Mouse (Mus musculus): ENCODE measurements at regions not wholly inside any gene's neighbourhood (a gene's known extent, or its start where the extent isn't known, plus 50 kb on each side); places are given as distances from the start of the nearest gene placed in this dataset.

DNA sequence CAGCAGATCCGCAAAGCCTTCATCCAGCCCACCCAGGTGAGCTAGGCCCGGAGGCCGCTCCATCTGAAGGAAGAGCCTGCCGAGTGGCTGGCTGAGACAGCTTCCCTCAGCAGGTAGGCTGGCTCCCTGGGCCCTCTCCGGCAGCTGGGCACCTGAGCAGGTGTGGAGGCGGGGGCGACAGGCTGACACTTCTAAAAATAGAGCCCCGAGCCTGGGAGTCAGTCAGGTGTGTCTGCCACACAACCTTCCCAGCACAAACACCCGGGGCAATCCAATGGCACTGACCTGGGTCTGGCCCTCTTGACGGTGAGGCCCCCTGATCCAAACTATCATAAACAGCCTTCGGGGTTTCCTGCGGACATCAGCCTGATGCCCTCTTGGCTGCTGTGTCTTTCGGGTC lies 58.5 kb downstream of the Zfp36l2 start:
- in situ Hi-C loops (cut with MboI; ENCODE audit: unreplicated experiment in 2 of 2) = no loop called here

GRCm38 (mm10) chr17:84128262-84128661 lies 59.5 kb downstream of the Zfp36l2 start:
- in situ Hi-C loops (cut with MboI; ENCODE audit: unreplicated experiment in 2 of 2) = no loop called here

DNA sequence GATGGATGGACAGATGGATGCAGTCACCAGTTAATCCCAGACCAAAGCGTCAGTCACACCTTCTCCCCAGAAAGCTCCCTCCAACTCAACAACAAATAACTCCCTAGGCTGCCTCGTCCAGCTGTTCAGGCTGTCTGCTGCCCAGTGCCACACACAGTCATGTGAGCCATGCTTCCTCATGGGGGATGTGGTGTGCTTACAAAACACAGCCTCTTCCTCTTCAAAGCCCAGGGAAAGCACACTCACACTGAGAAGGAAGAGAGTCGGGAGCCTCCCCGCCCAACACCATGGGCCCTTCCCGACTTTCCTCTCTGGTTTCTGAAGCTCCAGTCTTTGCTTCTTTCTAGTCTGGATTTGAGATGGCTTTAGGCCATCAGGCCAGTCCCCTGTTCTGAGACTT lies 61.6 kb downstream of the Zfp36l2 start:
- in situ Hi-C loops (cut with MboI; ENCODE audit: unreplicated experiment in 2 of 2) = no loop called here

GRCm38 (mm10) chr17:84123161-84123560 lies 64.6 kb downstream of the Zfp36l2 start:
- in situ Hi-C loops (cut with MboI; ENCODE audit: unreplicated experiment in 2 of 2) = loop anchor here in 1 of 2 experiments (5.0 kb wide), 1 partner anchor 59 kb away; no protein-coding TSS in a partner anchor

GRCm38 (mm10) chr17:84122486-84123131 lies 65.1 kb downstream of the Zfp36l2 start:
- in situ Hi-C loops (cut with MboI; ENCODE audit: unreplicated experiment in 2 of 2) = loop anchor here in 1 of 2 experiments (5.0 kb wide), 1 partner anchor 60 kb away; no protein-coding TSS in a partner anchor

DNA sequence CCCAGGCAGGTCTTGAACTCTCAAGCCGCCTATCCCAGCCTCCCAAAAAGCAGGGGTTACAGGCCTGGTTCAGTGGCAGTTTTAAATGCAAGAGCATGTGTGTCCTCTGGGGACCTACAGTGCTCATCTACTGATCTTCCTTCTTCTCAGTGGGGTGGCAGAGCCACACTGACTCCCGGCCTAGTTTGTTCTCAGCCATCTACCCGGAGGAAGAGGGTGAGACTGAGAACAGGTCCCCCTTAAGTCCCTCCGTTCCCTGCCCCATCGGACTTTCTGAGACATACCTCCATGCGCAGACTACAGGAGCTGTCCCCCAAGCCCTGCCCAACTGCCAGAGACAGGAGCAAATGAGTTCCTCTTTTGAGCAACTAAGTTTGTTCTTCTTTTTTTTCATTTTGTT lies 66.5 kb downstream of the Zfp36l2 start:
- in situ Hi-C loops (cut with MboI; ENCODE audit: unreplicated experiment in 2 of 2) = loop anchor here in 1 of 2 experiments (5.0 kb wide), 1 partner anchor 61 kb away; no protein-coding TSS in a partner anchor

DNA sequence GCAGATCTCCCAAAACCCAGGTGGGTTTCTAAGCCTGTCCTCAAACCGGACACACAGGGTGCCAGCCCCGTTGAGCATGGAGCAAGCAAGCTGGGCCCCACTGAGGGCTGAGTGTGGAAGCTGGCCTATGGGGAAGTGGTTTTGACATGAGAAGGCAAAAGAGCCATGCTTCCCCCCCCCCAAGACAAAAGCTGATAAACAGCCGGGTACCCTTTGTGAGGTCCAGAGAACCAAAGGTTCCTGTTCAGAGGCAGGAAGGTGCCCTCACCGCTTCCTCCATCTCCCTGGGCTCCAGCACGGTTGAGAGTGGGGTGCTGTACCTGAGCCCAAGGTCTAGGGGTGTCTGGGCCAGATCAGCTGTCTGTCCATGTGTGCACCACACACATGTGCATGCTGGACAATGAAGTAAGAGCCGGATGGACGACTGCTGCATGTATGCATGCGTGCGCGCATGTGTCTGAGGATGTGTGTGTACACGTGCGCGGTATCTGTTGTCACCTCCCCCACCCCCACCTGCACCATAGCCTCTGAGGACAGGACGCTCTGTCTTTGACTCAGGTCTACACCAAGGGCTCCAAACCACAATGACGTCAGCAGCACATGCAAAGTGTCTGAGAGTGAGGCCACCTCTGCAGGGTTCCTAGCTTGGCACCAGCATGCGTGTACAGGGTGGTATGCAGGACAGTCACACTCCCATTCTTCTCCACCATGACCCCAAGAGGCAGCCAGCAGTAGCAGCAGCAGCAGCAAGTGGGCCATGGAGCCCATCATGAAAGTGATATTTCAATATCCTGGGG lies 68.3 kb downstream of the Zfp36l2 start:
- in situ Hi-C loops (cut with MboI; ENCODE audit: unreplicated experiment in 2 of 2) = loop anchor here in 1 of 2 experiments (5.0 kb wide), 2 partner anchors 63 to 117 kb away; no protein-coding TSS in a partner anchor

DNA sequence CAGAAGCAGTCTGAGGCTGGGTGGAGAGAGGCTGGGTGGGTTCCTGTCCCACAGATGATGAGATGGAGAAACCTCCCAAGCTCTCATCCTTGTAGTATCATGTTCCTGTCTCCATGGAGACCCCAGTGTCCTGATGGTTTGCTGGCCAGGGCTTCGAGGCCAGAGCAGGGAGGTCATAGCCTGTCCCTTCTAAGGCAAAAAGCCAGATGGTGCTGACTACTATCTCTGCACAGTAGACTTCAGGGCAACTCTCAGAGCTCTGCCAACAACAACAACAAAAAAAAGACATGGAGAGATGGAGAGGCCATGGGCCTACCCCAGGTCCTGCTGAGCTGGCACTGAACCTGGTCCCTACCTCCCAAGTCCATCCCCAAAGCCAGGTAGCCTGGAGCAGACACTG lies 69.0 kb downstream of the Zfp36l2 start:
- in situ Hi-C loops (cut with MboI; ENCODE audit: unreplicated experiment in 2 of 2) = loop anchor here in 1 of 2 experiments (5.0 kb wide), 1 partner anchor 116 kb away; no protein-coding TSS in a partner anchor

DNA sequence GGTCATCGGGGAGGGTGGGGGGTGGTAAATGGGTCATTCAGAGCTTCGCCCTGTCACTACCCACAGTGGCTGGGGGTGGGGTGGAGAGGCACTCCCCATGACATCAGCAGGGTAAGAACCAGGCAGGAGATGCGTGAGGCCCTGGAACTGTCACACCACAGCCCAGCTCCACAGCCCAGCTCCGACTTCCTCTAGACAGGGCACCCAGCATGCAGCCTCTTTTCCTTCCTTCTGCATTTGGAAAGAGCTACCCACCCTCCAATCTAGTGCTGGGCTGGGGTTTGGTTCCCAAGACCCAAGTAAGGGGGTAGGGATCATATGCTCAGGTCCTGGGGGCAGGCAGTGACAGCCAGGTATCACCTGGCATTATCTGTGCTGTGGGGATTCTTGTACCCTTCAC lies 69.5 kb downstream of the Zfp36l2 start:
- in situ Hi-C loops (cut with MboI; ENCODE audit: unreplicated experiment in 2 of 2) = loop anchor here in 1 of 2 experiments (5.0 kb wide), 1 partner anchor 116 kb away; no protein-coding TSS in a partner anchor

GRCm38 (mm10) chr17:84117756-84118155 lies 70.0 kb downstream of the Zfp36l2 start:
- in situ Hi-C loops (cut with MboI; ENCODE audit: unreplicated experiment in 2 of 2) = loop anchor here in 1 of 2 experiments (5.0 kb wide), 1 partner anchor 115 kb away; no protein-coding TSS in a partner anchor

DNA sequence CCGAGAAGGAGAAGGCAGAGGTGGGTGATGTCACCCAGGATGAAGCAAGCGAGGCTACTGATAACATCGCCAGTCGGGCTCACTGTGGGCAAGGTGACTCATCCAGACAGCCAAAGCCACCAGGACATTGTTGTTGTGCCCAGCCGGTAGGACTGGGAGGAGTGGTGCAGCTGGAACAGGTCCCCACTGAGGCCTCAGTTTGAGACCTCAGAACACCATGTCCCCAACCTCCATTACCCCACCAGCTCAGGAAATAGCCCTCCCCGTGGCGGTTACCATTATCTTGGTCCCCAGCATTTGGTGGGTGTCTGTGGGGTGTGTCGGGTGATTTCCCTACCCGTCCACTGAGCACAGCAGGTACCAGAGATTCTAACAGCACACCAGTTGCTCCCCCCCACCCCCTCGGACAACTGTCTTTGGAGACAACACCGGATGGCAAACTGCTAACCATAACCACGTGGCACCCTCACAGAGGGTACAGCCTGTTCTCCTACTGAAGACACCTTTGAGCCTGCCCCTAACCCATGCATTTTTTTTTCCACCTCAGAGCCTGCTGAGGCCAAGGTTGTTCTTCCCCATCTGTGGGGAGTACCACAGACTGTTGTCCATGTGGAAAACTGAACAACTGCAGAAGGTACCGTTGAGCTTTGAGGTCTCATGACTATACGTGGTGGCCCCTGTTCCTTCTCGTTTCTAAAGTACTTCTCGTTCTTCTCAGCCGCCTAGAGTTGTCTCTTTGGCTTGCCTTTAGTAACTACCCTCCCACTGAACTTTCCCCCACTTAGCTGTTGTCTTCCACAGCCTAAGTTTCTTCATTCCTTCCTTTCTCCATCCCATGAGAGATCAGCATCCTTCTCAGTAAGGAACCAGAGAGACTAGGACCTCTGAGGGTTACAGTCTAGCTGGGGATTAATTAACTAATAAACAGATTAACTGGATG lies 71.1 kb downstream of the Zfp36l2 start:
- in situ Hi-C loops (cut with MboI; ENCODE audit: unreplicated experiment in 2 of 2) = loop anchor here in 1 of 2 experiments (5.0 kb wide), 1 partner anchor 114 kb away; no protein-coding TSS in a partner anchor

GRCm38 (mm10) chr17:84115957-84116339 lies 71.8 kb downstream of the Zfp36l2 start:
- in situ Hi-C loops (cut with MboI; ENCODE audit: unreplicated experiment in 2 of 2) = loop anchor here in 1 of 2 experiments (5.0 kb wide), 1 partner anchor 114 kb away; no protein-coding TSS in a partner anchor

- in situ Hi-C loops (cut with MboI; ENCODE audit: unreplicated experiment in 2 of 2) = loop anchor here in 1 of 2 experiments (5.0 kb wide), 1 partner anchor 113 kb away; no protein-coding TSS in a partner anchor
Observed at GRCm38 (mm10) chr17:84115133-84115532, 72.6 kb downstream of the Zfp36l2 start.

DNA sequence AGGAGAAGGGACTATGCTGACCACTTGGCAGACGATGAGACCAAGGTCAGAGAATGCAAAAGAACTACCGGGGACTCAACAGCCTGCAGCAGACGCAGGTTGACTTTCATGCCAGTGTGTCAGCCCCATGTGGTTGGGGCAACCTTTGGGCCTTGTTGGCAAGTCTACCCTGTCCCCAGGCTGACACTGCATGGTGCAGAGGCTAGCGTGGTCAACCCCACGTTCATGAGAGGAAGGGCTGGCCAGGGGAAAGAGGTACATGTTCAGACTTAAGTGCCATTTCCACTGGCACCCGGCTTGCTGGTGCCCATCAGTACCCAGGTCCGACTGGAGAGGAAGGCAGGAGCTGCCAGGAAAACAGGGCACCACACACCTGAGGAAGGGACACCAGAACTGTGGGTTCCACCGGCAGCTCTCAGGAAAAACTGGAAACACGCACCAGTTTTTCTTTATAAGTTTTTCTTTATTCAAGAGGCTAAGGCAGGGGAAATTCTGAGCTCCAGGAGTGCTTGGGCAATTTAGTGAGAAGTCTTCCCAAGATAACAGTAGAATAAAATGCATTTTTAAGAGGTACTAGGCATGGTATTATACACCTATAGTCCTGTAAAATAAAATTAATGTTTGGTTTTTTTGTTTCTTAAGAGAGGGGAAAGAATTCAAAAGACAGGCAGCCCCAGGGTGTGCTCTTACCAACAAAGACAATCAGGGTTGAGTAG lies 73.3 kb downstream of the Zfp36l2 start:
- in situ Hi-C loops (cut with MboI; ENCODE audit: unreplicated experiment in 2 of 2) = loop anchor here (5.0 kb wide), 3 partner anchors 78 to 212 kb away; no protein-coding TSS in a partner anchor

DNA sequence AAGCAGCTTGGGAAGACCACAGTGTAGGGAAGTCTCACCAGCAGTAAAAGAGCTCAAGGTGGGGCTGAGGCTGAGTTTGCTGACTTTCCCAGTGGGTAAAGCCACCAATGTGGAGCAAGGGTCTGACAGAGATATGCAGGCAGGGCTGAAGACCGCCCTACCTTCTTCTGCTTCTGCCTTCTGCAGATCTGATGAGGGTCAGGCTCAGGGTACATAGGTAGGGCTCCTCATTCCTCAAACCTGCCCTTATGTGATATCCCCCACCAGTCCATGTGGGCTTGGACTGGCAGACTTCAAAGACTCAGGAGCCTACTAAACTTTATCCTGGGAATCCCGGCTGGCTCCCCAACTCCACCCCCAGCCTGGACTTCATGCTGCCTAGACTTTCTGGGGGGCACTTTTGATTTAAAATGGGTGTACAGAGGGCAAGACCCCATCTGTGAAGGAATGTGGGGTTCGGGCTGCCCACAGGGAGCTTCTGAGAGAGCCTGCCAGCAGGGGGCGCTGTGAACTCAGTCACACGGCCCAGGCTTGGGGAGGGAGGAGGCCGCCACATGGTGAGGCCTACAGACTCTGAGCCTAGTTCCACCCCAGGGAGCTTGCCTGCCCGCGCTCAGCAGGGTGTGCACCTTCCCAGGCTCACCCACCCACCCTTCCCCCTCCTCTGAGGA lies 74.0 kb downstream of the Zfp36l2 start:
- in situ Hi-C loops (cut with MboI; ENCODE audit: unreplicated experiment in 2 of 2) = loop anchor here (5.0 kb wide), 3 partner anchors 79 to 211 kb away; no protein-coding TSS in a partner anchor

DNA sequence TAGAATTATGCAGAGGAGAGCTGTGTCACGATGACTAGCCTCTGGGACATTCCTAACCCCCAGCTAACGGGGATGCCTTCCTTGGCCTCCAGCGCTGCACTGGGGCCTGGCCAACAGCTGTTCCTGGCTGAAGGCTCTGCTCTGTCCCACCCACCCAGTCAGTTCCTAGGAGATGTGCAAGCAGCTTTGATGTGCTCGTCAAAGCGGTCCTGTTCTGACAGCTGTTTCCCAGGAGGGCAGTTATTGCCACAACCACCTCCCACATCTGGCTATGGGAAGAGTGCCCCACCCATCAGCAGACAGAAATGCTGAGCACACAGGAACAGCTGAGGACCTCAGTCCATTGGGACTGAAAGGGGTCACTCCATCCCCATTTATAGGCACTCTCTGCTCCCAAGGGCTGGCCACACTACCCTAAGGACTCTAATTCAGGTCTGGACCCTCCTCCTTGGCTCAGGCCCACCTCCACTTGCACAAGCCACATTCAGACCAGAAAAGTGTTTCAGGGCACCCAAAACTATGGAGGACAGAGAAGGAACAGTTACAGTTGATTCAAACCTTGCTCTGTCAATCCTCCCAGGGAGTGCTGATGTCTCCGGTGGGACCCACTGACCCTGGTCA lies 75.2 kb downstream of the Zfp36l2 start:
- in situ Hi-C loops (cut with MboI; ENCODE audit: unreplicated experiment in 2 of 2) = loop anchor here (5.0 kb wide), 3 partner anchors 80 to 210 kb away; no protein-coding TSS in a partner anchor

- in situ Hi-C loops (cut with MboI; ENCODE audit: unreplicated experiment in 2 of 2) = loop anchor here (5.0 kb wide), 3 partner anchors 80 to 210 kb away; no protein-coding TSS in a partner anchor
Observed at GRCm38 (mm10) chr17:84111787-84112370, 75.9 kb downstream of the Zfp36l2 start.

DNA sequence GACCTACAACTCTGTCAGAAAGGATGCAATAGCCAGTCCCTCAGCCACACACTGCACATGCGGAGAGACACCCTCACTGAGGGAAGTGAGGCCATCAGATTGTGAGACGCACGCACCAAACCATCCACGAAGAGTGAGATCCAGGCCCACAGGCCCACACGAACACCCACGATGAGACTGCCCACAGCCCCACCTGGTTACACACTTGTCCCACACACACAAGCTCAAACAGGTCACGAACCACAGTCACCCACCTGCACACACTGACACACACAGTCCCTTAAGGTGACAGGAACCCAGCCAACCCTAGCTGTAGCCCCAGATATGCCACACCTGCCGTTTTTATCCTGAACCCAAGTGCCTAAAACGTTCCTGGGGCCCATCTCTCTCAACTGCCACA lies 76.8 kb downstream of the Zfp36l2 start:
- in situ Hi-C loops (cut with MboI; ENCODE audit: unreplicated experiment in 2 of 2) = loop anchor here (5.0 kb wide), 3 partner anchors 81 to 209 kb away; no protein-coding TSS in a partner anchor

Measured in v-Abl transformed pro-B cells (cell line).